Mouse (Mus musculus): ENCODE data around the gene Ankrd49. TPM values are rescaled to one million over a fixed set of nuclear protein-coding genes. Genes with fewer than 3 reads are reported as not detected.
A peak's percentile ranks its signal among the peaks of the same experiment; 100 is the strongest.

Gene Ankrd49
- total RNA-seq, 1 experiment from 2014 or later: 37.0 TPM

DNA sequence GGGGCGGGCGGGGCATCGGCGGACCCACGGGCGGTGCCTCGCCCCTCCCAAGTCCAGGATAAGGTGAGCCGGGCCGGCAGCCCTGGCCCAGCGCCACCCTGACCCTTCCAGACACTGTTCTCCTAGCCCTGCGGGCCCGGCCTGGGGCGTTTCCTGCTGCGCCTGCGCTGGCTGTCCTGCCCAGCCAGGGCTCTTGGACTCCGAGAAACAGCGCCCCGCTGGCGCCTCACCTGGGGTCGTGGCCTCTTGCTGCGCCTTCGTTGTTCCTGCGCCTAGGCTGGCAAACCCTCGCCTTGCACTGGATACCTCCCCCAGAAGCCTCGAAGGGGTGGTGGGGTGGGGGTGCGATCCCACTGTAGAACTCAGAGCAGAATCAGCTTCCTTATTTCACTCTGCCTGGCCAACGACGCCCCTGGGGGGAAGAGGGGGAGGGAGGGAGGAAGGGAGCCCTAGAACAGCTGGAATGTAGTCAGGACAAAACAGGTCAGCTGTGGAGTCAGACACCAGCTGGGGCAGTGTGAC lies 32.6 kb downstream of the Ankrd49 start, which contains the start of gene Fut4:
Gene Fut4, minus strand, starts transcription at position 393 of the 522 bp plus-strand sequence.
- peak; percentile 57 for ATAC-seq (replicated peaks; ENCODE audit: insufficient number of reproducible peaks, low FRiP score, low TSS enrichment, poor library complexity, severe bottlenecking)

DNA sequence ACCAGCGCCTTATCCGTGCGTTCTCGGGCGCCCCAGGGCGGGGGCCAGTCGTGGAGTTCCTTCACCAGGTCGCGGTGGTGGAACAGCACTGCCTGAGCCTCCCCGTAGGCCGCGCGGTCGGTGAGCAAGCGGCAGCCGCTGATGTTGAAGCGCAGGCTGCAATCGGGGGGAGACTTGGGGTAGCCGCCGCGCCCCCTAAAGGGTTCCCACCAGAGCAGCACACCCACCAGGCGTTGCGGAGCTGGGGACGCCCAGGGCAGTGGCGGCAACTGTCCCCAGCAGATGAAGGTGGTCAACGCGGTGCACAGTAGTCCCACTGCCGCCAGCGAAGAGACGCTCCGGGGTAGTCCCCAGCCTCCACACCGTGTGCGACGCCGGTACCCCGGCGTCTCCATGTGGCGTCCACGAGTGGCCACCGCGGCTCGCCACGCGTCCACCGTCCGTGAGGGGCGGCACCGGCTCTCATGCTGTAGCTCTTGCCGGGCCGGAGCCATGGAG lies 33.1 kb downstream of the Ankrd49 start:
- peak; percentile 51 for ATAC-seq (replicated peaks; ENCODE audit: insufficient number of reproducible peaks, low FRiP score, low TSS enrichment, poor library complexity, severe bottlenecking)

DNA sequence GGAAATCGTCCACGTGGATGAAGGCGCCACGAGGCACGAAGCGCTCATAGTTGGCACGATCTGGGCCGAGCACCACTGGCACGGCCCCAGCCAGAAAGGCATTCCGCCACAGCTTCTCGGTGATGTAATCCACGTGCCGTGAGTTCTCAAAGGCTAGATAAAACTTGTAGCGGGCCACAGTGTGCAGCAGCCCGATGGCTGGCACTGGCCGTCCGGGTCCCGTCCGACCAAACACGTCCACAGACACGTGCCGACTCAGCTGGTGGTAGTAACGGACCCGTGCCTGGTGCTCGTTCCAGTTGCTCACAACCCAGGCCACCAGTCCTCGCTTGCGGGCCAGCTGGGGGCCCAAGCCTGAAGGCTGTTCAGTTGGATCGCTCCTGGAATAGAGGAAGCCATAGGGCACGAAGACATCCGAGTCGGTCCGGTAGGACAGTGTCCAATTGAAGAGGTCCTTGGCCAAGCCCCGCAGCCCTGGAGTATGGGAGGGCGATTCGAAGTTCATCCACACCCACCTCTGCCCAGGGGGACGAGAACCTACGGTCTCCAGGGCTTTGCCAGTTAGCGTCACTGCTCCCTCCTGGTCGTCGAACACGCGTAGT lies 33.7 kb downstream of the Ankrd49 start:
- 0 out of 2 replicates have a peak, but pooled peaks have one; percentile 12 for ATAC-seq (replicated peaks; ENCODE audit: insufficient number of reproducible peaks, low FRiP score, low TSS enrichment, poor library complexity, severe bottlenecking)

DNA sequence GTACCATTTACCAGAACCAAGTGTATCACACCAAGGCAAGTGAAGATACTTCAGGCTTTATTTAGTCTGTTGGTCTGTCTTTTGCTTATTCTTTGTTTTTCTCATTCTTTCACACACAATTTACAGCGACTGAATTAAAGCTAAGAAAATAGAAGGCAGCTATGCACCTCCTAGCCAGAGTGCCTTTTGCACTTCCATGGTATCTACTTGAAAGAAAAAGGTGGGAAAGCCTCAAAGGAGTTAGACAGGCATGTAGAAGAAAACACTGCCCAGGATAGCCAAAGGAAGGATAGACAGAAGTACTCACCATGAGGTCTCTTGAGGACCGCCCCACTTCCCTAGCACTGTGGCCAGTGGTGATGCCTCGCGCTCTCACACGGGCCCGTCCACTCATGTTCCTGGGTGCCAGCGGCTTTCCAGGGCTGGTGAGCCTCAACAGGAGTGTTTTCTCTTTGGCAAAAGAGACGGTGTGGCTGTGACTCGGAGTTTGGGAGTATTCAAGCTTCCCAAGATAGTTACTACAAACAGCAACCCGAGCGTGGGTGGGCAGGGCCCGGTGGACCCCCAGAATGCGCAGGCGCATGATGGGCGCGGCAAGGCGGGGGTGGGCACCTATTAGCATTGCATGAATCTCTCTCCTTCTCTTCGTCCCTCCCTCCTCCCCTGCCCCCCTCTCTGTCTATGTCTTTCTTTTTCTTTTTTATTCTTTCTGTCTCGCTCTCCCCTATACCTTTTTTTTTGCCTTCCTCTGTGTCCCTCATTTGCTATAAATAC lies 44.3 kb downstream of the Ankrd49 start, which contains the start of gene Piwil4:
Gene Piwil4, minus strand, starts transcription at position 583 of the 774 bp plus-strand sequence.
- no peak for ATAC-seq (replicated peaks; ENCODE audit: insufficient number of reproducible peaks, low FRiP score, low TSS enrichment, poor library complexity, severe bottlenecking)

DNA sequence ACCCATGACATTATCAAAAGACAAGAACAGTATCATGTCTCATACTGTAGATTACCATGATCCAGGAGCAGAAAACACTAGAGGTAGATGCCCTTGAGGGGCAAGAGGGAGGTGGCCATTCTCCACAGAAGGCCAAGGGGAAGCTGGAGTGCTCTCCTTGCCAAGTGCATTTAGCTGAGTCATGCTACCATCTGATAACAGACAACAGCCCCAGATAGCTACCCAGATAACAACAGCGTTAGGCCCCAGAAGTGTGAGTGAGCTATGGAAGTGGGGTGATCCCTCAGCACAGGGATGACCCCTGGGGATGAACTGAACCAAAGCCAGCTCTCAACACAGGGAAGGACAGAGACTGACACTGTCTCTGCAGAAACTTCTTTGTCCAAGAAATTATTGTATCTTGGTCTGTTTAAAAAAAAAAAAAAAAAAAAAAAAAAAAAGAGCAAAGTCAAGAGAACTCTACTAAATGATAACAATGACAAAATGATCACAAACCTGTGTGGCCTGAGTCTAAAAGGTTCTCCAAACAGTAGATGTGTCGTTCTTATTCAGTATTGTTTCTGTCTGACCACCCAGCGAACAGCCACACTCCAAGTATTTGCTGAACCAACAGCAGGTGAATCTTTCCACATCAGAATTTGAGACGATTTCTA lies 45.0 kb downstream of the Ankrd49 start:
- 0 out of 2 replicates have a peak, but pooled peaks have one; percentile 22 for ATAC-seq (replicated peaks; ENCODE audit: insufficient number of reproducible peaks, low FRiP score, low TSS enrichment, poor library complexity, severe bottlenecking)

DNA sequence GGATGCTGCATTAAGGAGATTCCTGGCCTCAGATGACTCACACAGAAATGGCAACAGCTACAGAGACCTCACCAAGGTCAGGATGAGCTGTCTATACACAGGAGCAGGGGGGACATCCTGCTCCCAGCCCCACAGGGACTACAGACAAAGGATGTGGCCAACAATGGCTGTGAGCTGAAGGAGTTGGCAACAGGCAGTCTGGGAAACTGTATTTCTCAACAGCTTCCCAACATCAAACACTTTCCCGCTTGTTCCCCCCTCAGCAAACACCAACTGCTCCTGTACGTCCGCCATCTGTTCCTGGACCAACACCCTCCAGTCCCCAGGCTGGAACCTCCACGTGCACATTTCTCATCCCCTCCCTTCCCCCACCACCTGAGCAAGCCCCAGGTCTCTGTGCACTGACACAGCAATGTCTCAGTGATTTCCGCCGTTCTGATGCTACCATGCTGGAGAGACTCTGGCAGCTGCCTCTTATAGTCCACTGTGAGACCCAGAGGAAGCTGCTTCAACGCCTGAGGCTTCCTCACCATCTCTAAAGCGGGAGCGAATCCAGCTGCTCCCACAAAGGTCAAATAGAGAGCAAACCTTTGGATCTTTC lies 53.6 kb downstream of the Ankrd49 start:
- ATAC-seq (replicated peaks; ENCODE audit: insufficient number of reproducible peaks, low FRiP score, low TSS enrichment, poor library complexity, severe bottlenecking): no peak

Other genes with a start within 250 kb of the Ankrd49 start
- not detected in 3 replicates for gene Amotl1, start 139.8 kb downstream of the Ankrd49 start, total RNA-seq (2017)
- not detected in 3 replicates for gene Piwil4, start 44.1 kb downstream of the Ankrd49 start, total RNA-seq (2017)
- gene Fut4, start 32.5 kb downstream of the Ankrd49 start, total RNA-seq (2017): 12.1 to 18.8 TPM (median 17.1 TPM) in 3 replicates
- gene 1700012B09Rik, start 13.8 kb downstream of the Ankrd49 start, total RNA-seq (2017): not detected in 3 replicates
- gene Mre11a, start 202 bp downstream of the Ankrd49 start, total RNA-seq (2017): 15.9 to 34.9 TPM (median 19.8 TPM) in 3 replicates
- 0.11 TPM in 1 of 3 replicates, not detected in the others for gene Gpr83, start 75.4 kb upstream of the Ankrd49 start, total RNA-seq (2017)
- not detected in 3 replicates for gene Izumo1r, start 119.1 kb upstream of the Ankrd49 start, total RNA-seq (2017)

Data from monocyte, adult 5-6 weeks (primary cell).